Mouse (Mus musculus): Measurements from ENCODE around the gene Gpr27. TPM values are rescaled to one million over a fixed set of nuclear protein-coding genes. Genes with fewer than 3 reads are reported as not detected.
A peak's percentile ranks its signal among the peaks of the same experiment; 100 is the strongest.

Gpr27 gene
- polyA plus RNA-seq, 1 experiment from 2014 or later = 2.9 TPM

DNA sequence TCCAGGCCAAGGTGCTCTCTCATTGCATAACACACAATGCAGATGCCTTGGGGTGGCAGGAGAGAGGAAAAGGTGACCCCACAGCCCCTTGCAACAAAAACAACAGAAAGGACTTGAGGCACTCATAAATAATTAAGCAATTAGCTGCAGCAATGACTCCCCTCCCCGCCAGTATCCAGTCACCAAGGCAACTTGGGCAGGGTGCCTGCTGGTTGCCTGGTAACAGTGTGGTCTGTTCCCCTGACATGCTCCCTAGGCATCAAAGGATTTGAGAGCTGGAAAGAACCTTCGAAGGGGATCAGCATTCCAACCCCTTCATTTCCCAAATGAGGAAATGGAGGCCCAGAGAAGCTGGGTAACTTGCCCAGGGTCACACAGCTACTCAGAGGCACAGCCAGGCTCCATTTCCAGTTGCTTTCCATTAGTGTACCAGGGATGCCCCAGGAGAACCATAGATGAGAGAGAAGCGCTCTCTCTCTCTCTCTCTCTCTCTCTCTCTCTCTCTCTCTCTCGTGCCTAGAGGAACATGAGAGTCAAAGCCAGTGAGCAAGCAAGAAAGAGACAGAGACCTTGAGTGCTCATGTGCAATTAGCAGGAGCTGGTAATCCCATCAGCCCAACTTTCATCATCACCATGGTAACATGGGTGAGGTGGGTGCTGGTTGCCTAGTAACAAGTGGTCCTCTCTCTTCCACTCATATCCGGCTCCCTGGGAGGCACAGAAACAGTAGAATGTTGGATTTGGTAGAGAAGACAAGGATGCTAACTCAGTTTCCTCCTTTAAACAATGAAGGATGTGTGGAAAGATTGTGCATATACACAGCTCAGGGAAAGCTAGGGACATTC lies 22.8 kb upstream of the Gpr27 start:
- Histone ChIP-seq H3K4me1 (ENCODE audit: control insufficient read depth, insufficient read depth, low read length) (peaks cover 19% of the 10 kb centered on the region), H3K9me3 (ENCODE audit: control insufficient read depth, low read length) (no peaks in the 10 kb centered on the region), H3K4me2 (ENCODE audit: low read depth, severe bottlenecking) (no peak overlapping the region), H3K27me3 (ENCODE audit: control insufficient read depth, insufficient read depth, low read length) (no peaks in the 10 kb centered on the region), H3K9ac (ENCODE audit: low read length) (no peak overlapping the region), H3K4me3 (ENCODE audit: low read depth, low read length) (no peak overlapping the region), H3K36me3 (ENCODE audit: control insufficient read depth, insufficient read depth, low read length) (no peaks in the 10 kb centered on the region), H3K27ac (replicated peaks; ENCODE audit: low read depth, low read length) (no peak overlapping the region)
- DNase-seq (ENCODE audit: low spot score) (no peak), ATAC-seq (ENCODE audit: insufficient number of reproducible peaks, low FRiP score, low TSS enrichment, low read depth) (no peak)
- 40% methylated on average over 5 of the region's 5 CpGs for WGBS

- Histone ChIP-seq H3K27ac (replicated peaks; ENCODE audit: low read depth, low read length) (no peak overlapping the region), H3K4me3 (ENCODE audit: low read depth, low read length) (no peak overlapping the region), H3K9me3 (ENCODE audit: control insufficient read depth, low read length) (no peaks in the 10 kb centered on the region), H3K36me3 (ENCODE audit: control insufficient read depth, insufficient read depth, low read length) (no peaks in the 10 kb centered on the region), H3K4me1 (ENCODE audit: control insufficient read depth, insufficient read depth, low read length) (peaks cover 19% of the 10 kb centered on the region), H3K27me3 (ENCODE audit: control insufficient read depth, insufficient read depth, low read length) (no peaks in the 10 kb centered on the region), H3K4me2 (ENCODE audit: low read depth, severe bottlenecking) (no peak overlapping the region), H3K9ac (ENCODE audit: low read length) (no peak overlapping the region)
- WGBS = 81% methylated on average over 7 of the region's 7 CpGs
- DNase-seq (ENCODE audit: low spot score) (peak; percentile 74), ATAC-seq (ENCODE audit: insufficient number of reproducible peaks, low FRiP score, low TSS enrichment, low read depth) (no peak)
Measured at GRCm38 (mm10) chr6:99670481-99671119, 21.9 kb upstream of the Gpr27 start.

DNA sequence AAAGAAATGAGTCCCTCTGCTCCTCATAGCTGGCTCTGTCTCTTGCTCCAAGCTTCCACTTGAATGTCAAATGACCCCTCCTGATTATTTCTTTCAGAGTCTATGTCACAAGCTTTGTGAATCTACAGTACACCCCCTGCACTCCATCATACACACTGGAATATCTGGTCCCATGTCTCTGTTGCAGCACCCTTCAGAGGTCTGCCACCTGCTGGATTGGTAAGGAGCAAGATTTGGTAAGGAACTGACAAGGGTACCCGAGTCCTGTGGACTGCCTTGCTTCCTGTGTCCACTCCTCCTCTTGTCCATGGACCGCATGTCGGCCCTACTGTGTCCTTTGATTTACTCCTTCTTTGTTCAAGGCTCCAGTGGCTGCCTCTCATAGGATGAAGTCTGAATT lies 20.7 kb upstream of the Gpr27 start:
- Histone ChIP-seq H3K27ac (replicated peaks; ENCODE audit: low read depth, low read length) (no peak overlapping the region), H3K4me2 (ENCODE audit: low read depth, severe bottlenecking) (no peak overlapping the region), H3K4me1 (ENCODE audit: control insufficient read depth, insufficient read depth, low read length) (peaks cover 19% of the 10 kb centered on the region), H3K36me3 (ENCODE audit: control insufficient read depth, insufficient read depth, low read length) (no peaks in the 10 kb centered on the region), H3K27me3 (ENCODE audit: control insufficient read depth, insufficient read depth, low read length) (no peaks in the 10 kb centered on the region), H3K9ac (ENCODE audit: low read length) (no peak overlapping the region), H3K4me3 (ENCODE audit: low read depth, low read length) (no peak overlapping the region), H3K9me3 (ENCODE audit: control insufficient read depth, low read length) (no peaks in the 10 kb centered on the region)
- DNase-seq (ENCODE audit: low spot score) (no peak), ATAC-seq (ENCODE audit: insufficient number of reproducible peaks, low FRiP score, low TSS enrichment, low read depth) (no peak)
- 75% methylated on average over 3 of the region's 3 CpGs for WGBS

GRCm38 (mm10) chr6:99674482-99674881 lies 18.0 kb upstream of the Gpr27 start:
- Histone ChIP-seq H3K36me3 (ENCODE audit: control insufficient read depth, insufficient read depth, low read length) (no peaks in the 10 kb centered on the region), H3K27me3 (ENCODE audit: control insufficient read depth, insufficient read depth, low read length) (no peaks in the 10 kb centered on the region), H3K9ac (ENCODE audit: low read length) (no peak overlapping the region), H3K27ac (replicated peaks; ENCODE audit: low read depth, low read length) (no peak overlapping the region), H3K4me1 (ENCODE audit: control insufficient read depth, insufficient read depth, low read length) (peaks cover 5% of the 10 kb centered on the region; the same call in 1 of the 2 replicates), H3K4me3 (ENCODE audit: low read depth, low read length) (no peak overlapping the region), H3K9me3 (ENCODE audit: control insufficient read depth, low read length) (no peaks in the 10 kb centered on the region), H3K4me2 (ENCODE audit: low read depth, severe bottlenecking) (no peak overlapping the region)
- 84% methylated on average over 4 of the region's 4 CpGs for WGBS
- ATAC-seq (ENCODE audit: insufficient number of reproducible peaks, low FRiP score, low TSS enrichment, low read depth) = no peak
- no peak for DNase-seq (ENCODE audit: low spot score)

DNA sequence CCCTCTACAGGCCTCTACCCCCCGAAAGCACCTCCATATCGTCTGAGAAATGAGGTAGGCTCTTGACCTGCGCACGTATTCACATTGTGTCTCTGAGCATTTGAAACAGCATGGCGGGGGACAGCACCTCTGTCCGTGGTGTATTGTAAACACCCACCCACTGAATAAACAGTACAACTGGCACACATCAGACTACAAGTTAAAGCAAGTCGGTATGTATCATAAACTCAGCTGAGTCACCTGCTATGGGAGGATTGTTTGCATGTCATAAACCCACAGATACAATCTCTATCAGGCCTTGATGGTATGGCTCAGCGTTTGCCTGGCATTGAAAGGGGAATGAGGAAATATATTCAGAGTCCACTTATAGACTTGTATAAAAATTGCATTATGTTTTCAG lies 15.2 kb upstream of the Gpr27 start:
- Histone ChIP-seq H3K9me3 (ENCODE audit: control insufficient read depth, low read length) (no peaks in the 10 kb centered on the region), H3K27ac (replicated peaks; ENCODE audit: low read depth, low read length) (no peak overlapping the region), H3K36me3 (ENCODE audit: control insufficient read depth, insufficient read depth, low read length) (no peaks in the 10 kb centered on the region), H3K9ac (ENCODE audit: low read length) (no peak overlapping the region), H3K4me2 (ENCODE audit: low read depth, severe bottlenecking) (no peak overlapping the region), H3K4me3 (ENCODE audit: low read depth, low read length) (no peak overlapping the region), H3K4me1 (ENCODE audit: control insufficient read depth, insufficient read depth, low read length) (no peaks in the 10 kb centered on the region), H3K27me3 (ENCODE audit: control insufficient read depth, insufficient read depth, low read length) (no peaks in the 10 kb centered on the region)
- DNase-seq (ENCODE audit: low spot score) (no peak), ATAC-seq (ENCODE audit: insufficient number of reproducible peaks, low FRiP score, low TSS enrichment, low read depth) (no peak)
- 83% methylated on average over 8 of the region's 8 CpGs for WGBS

DNA sequence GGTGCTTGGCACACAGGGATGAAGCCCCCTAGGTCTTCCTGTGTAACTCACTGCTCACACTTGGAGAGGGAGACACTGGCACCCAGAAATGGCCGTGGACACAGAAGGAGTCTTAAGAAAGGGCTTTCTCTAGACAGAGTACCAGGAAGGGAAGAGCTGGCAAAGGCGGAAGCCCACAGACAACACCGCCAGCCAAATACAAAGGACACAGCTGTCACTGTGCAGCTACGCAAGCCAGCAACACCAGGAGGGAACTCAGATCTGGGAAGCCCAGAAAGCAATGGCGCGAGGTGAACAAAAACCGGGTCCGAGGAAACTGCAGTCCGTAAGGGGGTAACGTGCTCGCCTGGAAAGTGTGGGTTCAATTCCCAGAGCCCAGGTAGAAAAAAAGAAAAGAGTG lies 14.4 kb upstream of the Gpr27 start:
- H3K4me3 ChIP-seq (ENCODE audit: low read depth, low read length) = no peak overlapping the region
- no peak for ATAC-seq (ENCODE audit: insufficient number of reproducible peaks, low FRiP score, low TSS enrichment, low read depth)
- no peaks in the 10 kb centered on the region for H3K4me1 ChIP-seq (ENCODE audit: control insufficient read depth, insufficient read depth, low read length)
- H3K27ac ChIP-seq (replicated peaks; ENCODE audit: low read depth, low read length) = no peak overlapping the region
- no peaks in the 10 kb centered on the region for H3K27me3 ChIP-seq (ENCODE audit: control insufficient read depth, insufficient read depth, low read length)
- H3K36me3 ChIP-seq (ENCODE audit: control insufficient read depth, insufficient read depth, low read length) = no peaks in the 10 kb centered on the region
- H3K9ac ChIP-seq (ENCODE audit: low read length) = no peak overlapping the region
- no peak for DNase-seq (ENCODE audit: low spot score)
- no peak overlapping the region for H3K4me2 ChIP-seq (ENCODE audit: low read depth, severe bottlenecking)
- 90% methylated on average over 11 of the region's 11 CpGs for WGBS
- H3K9me3 ChIP-seq (ENCODE audit: control insufficient read depth, low read length) = no peaks in the 10 kb centered on the region

- no peaks in the 10 kb centered on the region for H3K4me1 ChIP-seq (ENCODE audit: control insufficient read depth, insufficient read depth, low read length)
- 91% methylated on average over 5 of the region's 5 CpGs for WGBS
- ATAC-seq (ENCODE audit: insufficient number of reproducible peaks, low FRiP score, low TSS enrichment, low read depth) (no peak), DNase-seq (ENCODE audit: low spot score) (no peak)
- H3K27me3 ChIP-seq (ENCODE audit: control insufficient read depth, insufficient read depth, low read length) = no peaks in the 10 kb centered on the region
- H3K36me3 ChIP-seq (ENCODE audit: control insufficient read depth, insufficient read depth, low read length) = no peaks in the 10 kb centered on the region
- H3K9ac ChIP-seq (ENCODE audit: low read length) = no peak overlapping the region
- no peak overlapping the region for H3K4me3 ChIP-seq (ENCODE audit: low read depth, low read length)
- no peak overlapping the region for H3K4me2 ChIP-seq (ENCODE audit: low read depth, severe bottlenecking)
- H3K27ac ChIP-seq (replicated peaks; ENCODE audit: low read depth, low read length) = no peak overlapping the region
- no peaks in the 10 kb centered on the region for H3K9me3 ChIP-seq (ENCODE audit: control insufficient read depth, low read length)
Measured at GRCm38 (mm10) chr6:99683974-99684373, 8.5 kb upstream of the Gpr27 start.

GRCm38 (mm10) chr6:99684899-99685298 lies 7.6 kb upstream of the Gpr27 start:
- DNase-seq (ENCODE audit: low spot score) = peak; percentile 43

More at GRCm38 (mm10) chr6:99684899-99685298, 7.6 kb upstream of the Gpr27 start:
- H3K27me3 ChIP-seq (ENCODE audit: control insufficient read depth, insufficient read depth, low read length) = no peaks in the 10 kb centered on the region
- H3K4me1 ChIP-seq (ENCODE audit: control insufficient read depth, insufficient read depth, low read length) = no peaks in the 10 kb centered on the region
- H3K27ac ChIP-seq (replicated peaks; ENCODE audit: low read depth, low read length) = no peak overlapping the region
- WGBS = 52% methylated on average over 5 of the region's 5 CpGs
- H3K4me3 ChIP-seq (ENCODE audit: low read depth, low read length) = no peak overlapping the region
- no peak overlapping the region for H3K9ac ChIP-seq (ENCODE audit: low read length)
- H3K9me3 ChIP-seq (ENCODE audit: control insufficient read depth, low read length) = no peaks in the 10 kb centered on the region
- H3K36me3 ChIP-seq (ENCODE audit: control insufficient read depth, insufficient read depth, low read length) = no peaks in the 10 kb centered on the region
- H3K4me2 ChIP-seq (ENCODE audit: low read depth, severe bottlenecking) = no peak overlapping the region
- ATAC-seq (ENCODE audit: insufficient number of reproducible peaks, low FRiP score, low TSS enrichment, low read depth) = no peak
